Mouse (Mus musculus) embryonic facial prominence, embryonic 13.5 days (tissue): ENCODE data around the gene Galr3. TPM values are rescaled to one million over a fixed set of nuclear protein-coding genes. Genes with fewer than 3 reads are reported as not detected.

ENCODE experiments used
- ATAC-seq: fragments of 200-750 bp; cut with Nextera tagmentation; 2 replicates; pipeline ENCODE4 v1.8.0; 2017; ENCODE audit warnings: low read depth; ENCODE audit not compliant: insufficient number of reproducible peaks, insufficient read depth, low FRiP score, low TSS enrichment
- H3K27ac ChIP-seq: fragments of 300-500 bp; sonication (generic); 2 replicates; pipeline ENCODE4 v1.5.1; 2015; ENCODE audit warnings: moderate library complexity, mild to moderate bottlenecking, inconsistent platforms
- H3K27me3 ChIP-seq: fragments of 300-500 bp; sonication (generic); 2 replicates; pipeline ENCODE4 v1.6.1; 2015; ENCODE audit warnings: mild to moderate bottlenecking, inconsistent platforms
- H3K36me3 ChIP-seq: fragments of 300-500 bp; sonication (generic); 2 replicates; pipeline ENCODE4 v1.6.1; 2015; ENCODE audit warnings: mild to moderate bottlenecking, inconsistent platforms
- H3K4me1 ChIP-seq: fragments of 300-500 bp; sonication (generic); 2 replicates; pipeline ENCODE4 v1.6.1; 2015; ENCODE audit warnings: inconsistent platforms
- H3K4me2 ChIP-seq: fragments of 300-500 bp; sonication (generic); 2 replicates; pipeline ENCODE4 v1.6.1; 2015; ENCODE audit warnings: moderate library complexity, mild to moderate bottlenecking, inconsistent platforms
- H3K4me3 ChIP-seq: fragments of 300-500 bp; sonication (generic); 2 replicates; pipeline ENCODE4 v1.5.1; 2015; ENCODE audit warnings: mild to moderate bottlenecking, inconsistent platforms
- H3K9ac ChIP-seq: fragments of 300-500 bp; sonication (generic); 2 replicates; pipeline ENCODE4 v1.6.1; 2015; ENCODE audit warnings: mild to moderate bottlenecking, inconsistent platforms
- H3K9me3 ChIP-seq: fragments of 300-500 bp; sonication (generic); 2 replicates; pipeline ENCODE4 v1.6.1; 2016; ENCODE audit warnings: inconsistent platforms
- WGBS: fragments of 180-500 bp; shearing (Covaris S2); methylation state at CpG from one replicate; pipeline ENCODE4 v1.1.7; 2015; ENCODE audit warnings: mixed read lengths; 5-methylcytosine and 5-hydroxymethylcytosine counted together
- microRNA-seq: library from miRNA; unstranded; fragments of <30 nt; microRNA quantifications from one replicate; pipeline ENCODE4, GENCODE M21; 2016
- polyA plus RNA-seq: library from polyadenylated mRNA; unstranded; fragments of >200 nt; fragmentation: Nextera tagmentation; extraction: Ambion mirVana; gene quantifications from 2 replicates; pipeline ENCODE4 v1.2.1, GENCODE M21; 2015

Galr3 gene
- polyA plus RNA-seq, 1 experiment from 2014 or later: not detected

GRCm38 (mm10) chr15:79074446-79074845 is 32.8 kb downstream of the Galr3 start:
- Histone ChIP-seq H3K9ac (peak overlapping the region; percentile 87), H3K4me1 (peaks cover 20% of the 10 kb centered on the region), H3K4me2 (peak overlapping the region; percentile 93), H3K36me3 (peaks cover 31% of the 10 kb centered on the region), H3K4me3 (peak overlapping the region; percentile 85), H3K9me3 (no peaks in the 10 kb centered on the region), H3K27ac (peak overlapping the region; percentile 86), H3K27me3 (no peaks in the 10 kb centered on the region)
- 37% methylated on average over 10 of the region's 10 CpGs for WGBS
- ATAC-seq: no peak

- peaks cover 20% of the 10 kb centered on the region for H3K4me1 ChIP-seq
- H3K27me3 ChIP-seq: no peaks in the 10 kb centered on the region
- H3K9me3 ChIP-seq: no peaks in the 10 kb centered on the region
- under 1% methylated on average over 49 of the region's 49 CpGs for WGBS
- ATAC-seq: peak; percentile 57; the same call in 1 of the 2 replicates
- H3K4me2 ChIP-seq: peak within 1 kb of the TSS; percentile 93
- H3K27ac ChIP-seq: peak within 1 kb of the TSS; percentile 86
- H3K4me3 ChIP-seq: peak within 1 kb of the TSS; percentile 85
- peak within 1 kb of the TSS; percentile 87 for H3K9ac ChIP-seq
- peaks cover 37% of the 10 kb centered on the region for H3K36me3 ChIP-seq
Observed at GRCm38 (mm10) chr15:79074913-79075532, 33.3 kb downstream of the Galr3 start, which contains the start of gene Eif3l. Gene Eif3l (plus strand): TSS chr15:79075179.

- peak overlapping the region; percentile 87 for H3K9ac ChIP-seq
- peaks cover 20% of the 10 kb centered on the region for H3K4me1 ChIP-seq
- 36% methylated on average over 15 of the region's 15 CpGs for WGBS
- H3K9me3 ChIP-seq: no peaks in the 10 kb centered on the region
- peaks cover 42% of the 10 kb centered on the region for H3K36me3 ChIP-seq
- H3K27me3 ChIP-seq: no peaks in the 10 kb centered on the region
- peak overlapping the region; percentile 86; the same call in 1 of the 2 replicates for H3K27ac ChIP-seq
- ATAC-seq: no peak
- peak overlapping the region; percentile 93 for H3K4me2 ChIP-seq
- H3K4me3 ChIP-seq: peak overlapping the region; percentile 85
Observed at GRCm38 (mm10) chr15:79075658-79076365, 34.1 kb downstream of the Galr3 start.

GRCm38 (mm10) chr15:79079567-79079966 is 37.9 kb downstream of the Galr3 start:
- H3K4me1 ChIP-seq: peaks cover 16% of the 10 kb centered on the region
- H3K27me3 ChIP-seq: no peaks in the 10 kb centered on the region
- WGBS: 95% methylated on average over 7 of the region's 7 CpGs
- H3K27ac ChIP-seq: no peak overlapping the region
- H3K9ac ChIP-seq: no peak overlapping the region
- H3K4me2 ChIP-seq: no peak overlapping the region
- no peak overlapping the region for H3K4me3 ChIP-seq
- peaks cover 80% of the 10 kb centered on the region for H3K36me3 ChIP-seq
- H3K9me3 ChIP-seq: no peaks in the 10 kb centered on the region
- no peak for ATAC-seq

GRCm38 (mm10) chr15:79092284-79092683 is 50.6 kb downstream of the Galr3 start:
- Histone ChIP-seq H3K9me3 (no peaks in the 10 kb centered on the region), H3K9ac (0 out of 2 replicates have a peak overlapping the region, but pooled peaks have one; percentile 2), H3K27me3 (no peaks in the 10 kb centered on the region), H3K36me3 (peaks cover 88% of the 10 kb centered on the region), H3K27ac (no peak overlapping the region), H3K4me2 (no peak overlapping the region), H3K4me3 (no peak overlapping the region), H3K4me1 (no peaks in the 10 kb centered on the region)
- 95% methylated on average over 6 of the region's 6 CpGs for WGBS
- ATAC-seq: no peak

Small RNA genes within 50 kb of the gene (microRNA-seq; reads per million reads assigned to microRNA genes)
- gene Mir6956: 1.3 reads per million

Other genes with a start within 250 kb of the Galr3 start
- 3.0 and 3.2 TPM in 2 replicates for gene Card10, start 238.8 kb upstream of the Galr3 start, polyA plus RNA-seq
- gene Cdc42ep1, start 199.3 kb upstream of the Galr3 start, polyA plus RNA-seq: 25.2 and 28.6 TPM in 2 replicates
- gene Lgals2, start 186.4 kb upstream of the Galr3 start, polyA plus RNA-seq: 1.3 TPM in 1 of 2 replicates, not detected in the other
- 42.5 and 51.8 TPM in 2 replicates for gene Gga1, start 164.7 kb upstream of the Galr3 start, polyA plus RNA-seq
- gene Gm49510, start 142.2 kb upstream of the Galr3 start, polyA plus RNA-seq: 0.18 and 0.25 TPM in 2 replicates
- gene Sh3bp1, start 142.1 kb upstream of the Galr3 start, polyA plus RNA-seq: 53.3 and 54.4 TPM in 2 replicates
- 18.7 and 23.2 TPM in 2 replicates for gene Pdxp, start 128.0 kb upstream of the Galr3 start, polyA plus RNA-seq
- gene Lgals1, start 115.2 kb upstream of the Galr3 start, polyA plus RNA-seq: 2,193 and 2,304 TPM in 2 replicates
- gene Nol12, start 107.0 kb upstream of the Galr3 start, polyA plus RNA-seq: 54.1 and 57.4 TPM in 2 replicates
- 37.8 and 38.7 TPM in 2 replicates for gene Triobp, start 94.2 kb upstream of the Galr3 start, polyA plus RNA-seq
- 533 and 546 TPM in 2 replicates for gene H1f0, start 13.4 kb upstream of the Galr3 start, polyA plus RNA-seq
- gene Ankrd54, start 21.0 kb downstream of the Galr3 start, polyA plus RNA-seq: 54.1 and 57.7 TPM in 2 replicates
- gene Eif3l, start 33.3 kb downstream of the Galr3 start, polyA plus RNA-seq: 232 and 244 TPM in 2 replicates
- gene Micall1, start 67.0 kb downstream of the Galr3 start, polyA plus RNA-seq: 12.8 and 13.8 TPM in 2 replicates
- 348 and 353 TPM in 2 replicates for gene Polr2f, start 99.1 kb downstream of the Galr3 start, polyA plus RNA-seq
- 9.7 and 10.2 TPM in 2 replicates for gene 1700088E04Rik, start 99.4 kb downstream of the Galr3 start, polyA plus RNA-seq
- 8.0 and 11.6 TPM in 2 replicates for gene Sox10, start 123.4 kb downstream of the Galr3 start, polyA plus RNA-seq
- 53.3 and 56.6 TPM in 2 replicates for gene Pick1, start 187.3 kb downstream of the Galr3 start, polyA plus RNA-seq
- 1.6 TPM in 2 replicates for gene Gm49486, start 187.5 kb downstream of the Galr3 start, polyA plus RNA-seq
- 0.46 TPM in 1 of 2 replicates, not detected in the other for gene Slc16a8, start 212.9 kb downstream of the Galr3 start, polyA plus RNA-seq
- 18.0 and 23.4 TPM in 2 replicates for gene Baiap2l2, start 243.7 kb downstream of the Galr3 start, polyA plus RNA-seq